Mouse (Mus musculus) limb, embryonic 12.5 days (tissue): ENCODE measurements around the gene Prlhr. TPM values are rescaled to one million over a fixed set of nuclear protein-coding genes. Genes with fewer than 3 reads are reported as not detected.

ENCODE experiments used
- ATAC-seq: fragments of 200-750 bp; cut with Nextera tagmentation; 2 replicates; pipeline ENCODE4 v1.8.0; 2017; ENCODE audit warnings: low read depth, moderate TSS enrichment; ENCODE audit not compliant: insufficient number of reproducible peaks, insufficient read depth, low FRiP score, low TSS enrichment
- H3K27ac ChIP-seq: fragments of 300-500 bp; sonication (generic); 2 replicates; pipeline ENCODE4 v1.5.1; 2016; ENCODE audit warnings: mild to moderate bottlenecking, moderate library complexity
- H3K27me3 ChIP-seq: fragments of 300-500 bp; sonication (generic); 2 replicates; pipeline ENCODE4 v1.6.1; 2016; ENCODE audit warnings: mild to moderate bottlenecking, moderate library complexity
- H3K36me3 ChIP-seq: fragments of 300-500 bp; sonication (generic); 2 replicates; pipeline ENCODE4 v1.6.1; 2016; ENCODE audit warnings: mild to moderate bottlenecking, moderate library complexity
- H3K4me1 ChIP-seq: fragments of 300-500 bp; sonication (generic); replicated peaks from 2 replicates; pipeline ENCODE4 v1.6.1; 2016
- H3K4me2 ChIP-seq: fragments of 300-500 bp; sonication (generic); 2 replicates; pipeline ENCODE4 v1.6.1; 2016; ENCODE audit warnings: mild to moderate bottlenecking, moderate library complexity
- H3K4me3 ChIP-seq: fragments of 300-500 bp; sonication (generic); replicated peaks from 2 replicates; pipeline ENCODE4 v1.5.1; 2016; ENCODE audit warnings: mild to moderate bottlenecking
- H3K9ac ChIP-seq: fragments of 300-500 bp; sonication (generic); replicated peaks from 2 replicates; pipeline ENCODE4 v1.6.1; 2016; ENCODE audit warnings: mild to moderate bottlenecking, moderate library complexity
- H3K9me3 ChIP-seq: fragments of 300-500 bp; sonication (generic); 2 replicates; pipeline ENCODE4 v1.6.1; 2016; ENCODE audit warnings: mild to moderate bottlenecking, moderate library complexity
- WGBS: fragments of 180-500 bp; shearing (Covaris S2); methylation state at CpG from one replicate; pipeline ENCODE4 v1.1.7; 2016; 5-methylcytosine and 5-hydroxymethylcytosine counted together
- polyA plus RNA-seq: library from polyadenylated mRNA; unstranded; fragments of >200 nt; fragmentation: Nextera tagmentation; extraction: Ambion mirVana; gene quantifications from 2 replicates; pipeline ENCODE4 v1.2.1, GENCODE M21; 2016

Prlhr gene
- polyA plus RNA-seq = not detected in 2 replicates

DNA sequence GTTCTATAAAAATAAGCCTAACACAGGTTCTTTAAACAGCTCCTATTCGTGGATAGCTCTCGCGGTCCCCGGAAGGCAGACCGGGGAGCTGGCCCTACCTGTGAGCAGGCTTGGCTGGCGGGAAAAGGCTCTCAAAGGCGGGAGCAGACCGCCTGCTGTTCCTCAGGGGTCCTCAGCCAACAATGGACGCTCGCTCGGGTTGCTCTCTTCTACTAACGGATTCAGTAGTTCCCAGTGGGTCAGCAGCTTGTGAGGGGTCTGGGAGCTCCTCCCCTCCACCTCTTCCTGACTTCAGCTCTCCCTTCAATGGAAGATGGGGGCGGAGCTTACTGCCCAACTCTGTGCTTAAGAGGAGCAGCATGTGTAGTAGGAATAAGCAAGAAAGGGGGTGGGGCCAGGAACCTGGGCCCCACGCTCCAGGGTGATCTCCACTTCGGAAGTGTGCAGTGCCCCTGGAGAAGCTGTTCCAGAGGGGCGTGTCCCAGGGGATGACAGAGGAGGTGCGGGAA lies at the start of gene Prlhr:
Gene Prlhr (minus strand): TSS at position 51 of the 509 bp plus-strand sequence.
- 7% methylated on average over 17 of the region's 17 CpGs for WGBS
- peaks cover 49% of the 10 kb centered on the region for H3K27me3 ChIP-seq
- ATAC-seq = no peak

DNA sequence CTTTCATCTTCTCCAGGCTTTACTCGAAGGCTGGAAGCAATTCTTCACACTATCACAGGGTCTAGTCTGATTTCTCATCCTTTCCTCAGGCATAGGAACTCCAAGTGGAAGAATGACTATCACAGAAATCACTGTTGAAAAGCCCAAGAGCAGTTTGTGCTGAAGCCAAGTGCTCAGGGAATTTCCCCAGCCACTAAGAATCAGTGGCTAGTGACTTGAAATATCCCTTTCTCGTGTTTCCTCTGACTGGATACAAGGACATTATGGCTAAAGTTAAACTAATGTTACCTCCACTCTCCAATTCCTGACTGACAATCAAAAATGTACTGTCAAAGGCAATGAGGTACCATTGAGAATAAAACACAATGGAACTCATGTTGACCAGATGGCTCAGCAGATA lies 47.0 kb upstream of the Prlhr start:
- no peak for ATAC-seq
- Histone ChIP-seq H3K36me3 (no peaks in the 10 kb centered on the region), H3K9me3 (no peaks in the 10 kb centered on the region), H3K27ac (no peak overlapping the region), H3K9ac (no peak overlapping the region), H3K4me1 (no peaks in the 10 kb centered on the region), H3K4me2 (no peak overlapping the region), H3K27me3 (no peaks in the 10 kb centered on the region), H3K4me3 (no peak overlapping the region)
- WGBS = 68% methylated on average over 2 of the region's 2 CpGs

More for the DNA sequence above, at the start of gene Prlhr:
- Histone ChIP-seq H3K9me3 (no peaks in the 10 kb centered on the region), H3K36me3 (no peaks in the 10 kb centered on the region), H3K27ac (no peak within 1 kb of the TSS), H3K4me1 (peaks cover 14% of the 10 kb centered on the region), H3K9ac (no peak within 1 kb of the TSS), H3K4me3 (peak within 1 kb of the TSS; percentile 31), H3K4me2 (peak within 1 kb of the TSS; percentile 54)

DNA sequence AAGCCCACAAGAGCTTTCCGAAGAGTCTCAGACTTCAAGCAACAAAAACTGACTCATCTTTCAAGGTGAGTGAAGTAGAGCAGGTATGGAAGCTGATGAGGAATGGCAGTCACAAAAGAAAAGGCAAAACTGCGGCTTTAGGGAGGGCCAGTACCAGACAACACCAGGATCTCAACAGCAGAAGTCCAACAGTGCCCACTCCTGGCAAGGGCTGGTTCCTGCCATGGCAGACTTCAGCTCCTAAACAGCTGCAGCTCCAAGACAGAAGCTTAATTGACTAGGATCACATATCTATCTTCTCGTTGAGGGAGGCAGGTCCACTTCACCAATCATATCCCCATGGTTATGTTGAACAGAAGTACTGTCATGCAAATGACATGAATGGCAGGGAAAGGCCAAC lies 45.3 kb upstream of the Prlhr start:
- Histone ChIP-seq H3K36me3 (no peaks in the 10 kb centered on the region), H3K9me3 (no peaks in the 10 kb centered on the region), H3K9ac (no peak overlapping the region), H3K27ac (no peak overlapping the region), H3K4me3 (no peak overlapping the region), H3K4me1 (no peaks in the 10 kb centered on the region), H3K27me3 (no peaks in the 10 kb centered on the region), H3K4me2 (no peak overlapping the region)
- WGBS = 53% methylated on average over 3 of the region's 3 CpGs
- ATAC-seq = no peak

GRCm38 (mm10) chr19:60500209-60500608 lies 32.1 kb upstream of the Prlhr start:
- Histone ChIP-seq H3K9me3 (no peaks in the 10 kb centered on the region), H3K4me1 (no peaks in the 10 kb centered on the region), H3K9ac (no peak overlapping the region), H3K27ac (no peak overlapping the region), H3K4me2 (no peak overlapping the region), H3K27me3 (no peaks in the 10 kb centered on the region), H3K36me3 (no peaks in the 10 kb centered on the region), H3K4me3 (no peak overlapping the region)
- ATAC-seq = no peak

- H3K4me3 ChIP-seq = no peak overlapping the region
- no peaks in the 10 kb centered on the region for H3K4me1 ChIP-seq
- no peak overlapping the region for H3K27ac ChIP-seq
- H3K27me3 ChIP-seq = no peaks in the 10 kb centered on the region
- H3K9ac ChIP-seq = no peak overlapping the region
- H3K4me2 ChIP-seq = no peak overlapping the region
- H3K9me3 ChIP-seq = no peaks in the 10 kb centered on the region
- WGBS = 76% methylated on average over 4 of the region's 4 CpGs
- H3K36me3 ChIP-seq = no peaks in the 10 kb centered on the region
- no peak for ATAC-seq
These were observed 29.1 kb upstream of the Prlhr start for GRCm38 (mm10) chr19:60497171-60497570.

DNA sequence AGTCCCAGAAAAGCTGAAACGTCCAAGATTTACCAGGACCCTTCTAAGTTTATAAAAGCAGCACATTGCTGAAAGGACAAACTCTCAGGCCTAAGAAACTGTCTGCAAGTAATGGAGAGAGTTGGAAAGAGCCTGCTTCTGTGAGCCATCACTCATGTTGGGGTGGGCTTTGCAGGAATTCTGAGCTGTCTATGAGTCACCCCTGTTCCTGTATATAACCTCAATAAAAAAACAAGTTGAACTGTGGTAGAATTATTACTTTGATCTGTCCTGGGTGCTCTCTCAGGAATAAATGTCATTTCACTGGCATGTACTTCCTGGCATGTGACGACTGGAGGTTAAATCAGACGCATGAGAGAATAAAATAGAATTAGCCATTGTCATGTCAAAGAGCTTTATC lies 27.7 kb upstream of the Prlhr start:
- Histone ChIP-seq H3K36me3 (no peaks in the 10 kb centered on the region), H3K4me3 (no peak overlapping the region), H3K27me3 (no peaks in the 10 kb centered on the region), H3K9me3 (no peaks in the 10 kb centered on the region), H3K9ac (no peak overlapping the region), H3K4me1 (no peaks in the 10 kb centered on the region), H3K27ac (no peak overlapping the region), H3K4me2 (no peak overlapping the region)
- WGBS = 54% methylated on average over 3 of the region's 3 CpGs
- no peak for ATAC-seq

GRCm38 (mm10) chr19:60489566-60489965 lies 21.5 kb upstream of the Prlhr start:
- H3K9ac ChIP-seq = no peak overlapping the region
- H3K27me3 ChIP-seq = no peaks in the 10 kb centered on the region
- no peak overlapping the region for H3K27ac ChIP-seq
- WGBS = 94% methylated on average over 1 of the region's 1 CpGs
- no peaks in the 10 kb centered on the region for H3K36me3 ChIP-seq
- no peaks in the 10 kb centered on the region for H3K4me1 ChIP-seq
- H3K9me3 ChIP-seq = no peaks in the 10 kb centered on the region
- ATAC-seq = no peak
- no peak overlapping the region for H3K4me3 ChIP-seq
- no peak overlapping the region for H3K4me2 ChIP-seq

DNA sequence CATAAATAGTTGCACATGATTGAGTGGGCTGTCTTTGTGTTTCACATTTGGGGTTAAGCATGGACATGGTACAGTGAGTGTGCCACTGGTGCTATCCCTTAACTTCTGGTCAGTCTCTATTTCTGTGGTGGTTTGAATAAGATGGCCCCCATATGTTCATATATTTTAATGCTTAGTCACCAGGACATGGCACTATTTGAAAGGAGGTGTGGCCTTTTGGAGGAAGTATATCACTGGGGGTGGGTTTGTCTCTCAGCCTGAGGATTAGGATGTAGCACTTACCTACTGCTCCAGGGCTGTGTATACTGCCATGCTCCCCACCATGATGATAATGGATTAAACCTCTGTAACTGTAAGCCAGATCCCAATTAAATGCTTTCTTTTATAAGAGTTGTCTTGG lies 17.2 kb upstream of the Prlhr start:
- Histone ChIP-seq H3K36me3 (no peaks in the 10 kb centered on the region), H3K4me3 (no peak overlapping the region), H3K27me3 (no peaks in the 10 kb centered on the region; the same call in 1 of the 2 replicates), H3K4me1 (no peaks in the 10 kb centered on the region), H3K4me2 (no peak overlapping the region), H3K9ac (no peak overlapping the region), H3K9me3 (no peaks in the 10 kb centered on the region), H3K27ac (no peak overlapping the region)
- ATAC-seq = no peak

DNA sequence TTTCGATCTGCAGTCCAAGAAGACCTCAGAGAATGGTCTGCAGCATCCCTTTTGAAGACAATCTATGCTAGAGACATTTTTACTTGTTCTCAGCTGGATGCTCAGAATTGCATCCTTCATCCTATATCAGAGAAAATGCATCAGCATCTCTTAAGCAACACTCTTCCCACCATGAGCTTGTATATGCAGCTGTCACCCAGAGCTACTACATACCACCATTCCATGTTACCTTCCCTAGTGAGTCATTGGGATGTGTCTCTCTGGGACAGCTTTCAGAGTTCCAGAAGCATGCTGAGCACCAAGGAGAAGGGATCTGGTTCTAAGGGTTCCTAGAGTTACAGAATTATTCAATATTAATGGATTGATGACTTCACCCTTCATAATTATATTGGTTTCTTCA lies 10.8 kb upstream of the Prlhr start:
- no peaks in the 10 kb centered on the region for H3K36me3 ChIP-seq
- no peaks in the 10 kb centered on the region for H3K9me3 ChIP-seq
- no peak overlapping the region for H3K27ac ChIP-seq
- H3K4me2 ChIP-seq = no peak overlapping the region
- H3K4me3 ChIP-seq = no peak overlapping the region
- WGBS = 48% methylated on average over 1 of the region's 1 CpGs
- no peak for ATAC-seq
- no peak overlapping the region for H3K9ac ChIP-seq
- H3K27me3 ChIP-seq = no peaks in the 10 kb centered on the region; the same call in 1 of the 2 replicates
- H3K4me1 ChIP-seq = no peaks in the 10 kb centered on the region

GRCm38 (mm10) chr19:60477788-60478187 lies 9.7 kb upstream of the Prlhr start:
- H3K9ac ChIP-seq = no peak overlapping the region

DNA sequence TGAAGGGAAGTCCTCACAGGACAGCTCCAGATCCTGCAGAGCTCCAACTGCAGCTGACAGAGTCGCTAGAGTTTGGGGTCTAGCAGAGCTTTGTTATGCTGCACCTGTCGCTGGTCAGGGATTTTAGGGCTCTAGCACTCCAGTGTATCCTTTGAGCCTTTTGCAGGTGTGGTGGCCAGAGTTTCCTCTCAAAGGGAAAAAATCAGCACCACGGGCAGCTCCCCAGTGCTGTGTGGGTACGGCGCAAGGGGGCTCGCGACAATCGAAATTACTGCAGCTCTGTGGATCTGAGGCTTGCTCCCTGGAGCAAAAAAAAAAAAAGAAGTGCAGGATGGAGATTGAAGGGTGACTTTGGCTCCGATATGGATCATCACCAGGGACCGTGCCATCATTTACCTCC lies 742 bp upstream of the Prlhr start:
- Histone ChIP-seq H3K9me3 (no peaks in the 10 kb centered on the region), H3K27ac (no peak overlapping the region), H3K4me3 (no peak overlapping the region), H3K36me3 (no peaks in the 10 kb centered on the region), H3K4me2 (no peak overlapping the region), H3K4me1 (peaks cover 14% of the 10 kb centered on the region), H3K27me3 (peaks cover 50% of the 10 kb centered on the region), H3K9ac (no peak overlapping the region)
- ATAC-seq = no peak
- WGBS = 2% methylated on average over 10 of the region's 10 CpGs

More at GRCm38 (mm10) chr19:60477788-60478187, 9.7 kb upstream of the Prlhr start:
- 0 out of 2 replicates have a peak, but pooled peaks cover 3% of the 10 kb centered on the region for H3K27me3 ChIP-seq
- no peaks in the 10 kb centered on the region for H3K36me3 ChIP-seq
- H3K27ac ChIP-seq = no peak overlapping the region
- H3K4me3 ChIP-seq = no peak overlapping the region
- WGBS = 53% methylated on average over 2 of the region's 2 CpGs
- H3K4me1 ChIP-seq = no peaks in the 10 kb centered on the region
- no peak for ATAC-seq
- H3K9me3 ChIP-seq = no peaks in the 10 kb centered on the region
- H3K4me2 ChIP-seq = no peak overlapping the region

- Histone ChIP-seq H3K4me3 (peak overlapping the region; percentile 31), H3K27me3 (peaks cover 47% of the 10 kb centered on the region), H3K4me2 (peak overlapping the region; percentile 54), H3K27ac (no peak overlapping the region), H3K9ac (no peak overlapping the region), H3K9me3 (no peaks in the 10 kb centered on the region), H3K4me1 (peaks cover 14% of the 10 kb centered on the region), H3K36me3 (no peaks in the 10 kb centered on the region)
- no peak for ATAC-seq
- WGBS = 15% methylated on average over 31 of the region's 31 CpGs
These were observed 506 bp downstream of the Prlhr start for GRCm38 (mm10) chr19:60467588-60468007.
